Mouse (Mus musculus) neutrophil, adult 5-6 weeks (primary cell): ENCODE data around the gene Irf8. TPM values are rescaled to one million over a fixed set of nuclear protein-coding genes. Genes with fewer than 3 reads are reported as not detected.

ENCODE experiments used
- ATAC-seq: fragments of 151-379, 151-347 bp; 2 replicates; pipeline ENCODE4 v1.8.0; 2017; ENCODE audit warnings: mild to moderate bottlenecking, moderate TSS enrichment; ENCODE audit not compliant: insufficient number of reproducible peaks, poor library complexity, low FRiP score, severe bottlenecking; ENCODE audit errors: extremely low read depth
- total RNA-seq: library from RNA; stranded (forward); fragments of 200-1000 nt; gene quantifications from 2 replicates; pipeline ENCODE4 v1.2.3, GENCODE M21; 2017

Gene Irf8
- total RNA-seq, 1 experiment from 2014 or later, result 139 TPM

- peak; percentile 4; the same call in 1 of the 2 replicates for ATAC-seq
Observed at GRCm38 (mm10) chr8:120744448-120744847, 8.3 kb downstream of the Irf8 start.

GRCm38 (mm10) chr8:120745226-120745625, 9.1 kb downstream of the Irf8 start:
- ATAC-seq, result no peak

- peak; percentile 25; the same call in 1 of the 2 replicates for ATAC-seq
Observed at GRCm38 (mm10) chr8:120746007-120746701, 10.0 kb downstream of the Irf8 start.

GRCm38 (mm10) chr8:120747286-120747685, 11.1 kb downstream of the Irf8 start:
- peak; percentile 32 for ATAC-seq

GRCm38 (mm10) chr8:120750616-120751015, 14.5 kb downstream of the Irf8 start:
- ATAC-seq, result no peak

- no peak for ATAC-seq
Observed at GRCm38 (mm10) chr8:120751226-120752081, 15.3 kb downstream of the Irf8 start.

- no peak for ATAC-seq
Observed at GRCm38 (mm10) chr8:120752082-120752452, 15.9 kb downstream of the Irf8 start.

GRCm38 (mm10) chr8:120753476-120753875, 17.3 kb downstream of the Irf8 start:
- ATAC-seq, result no peak

GRCm38 (mm10) chr8:120755306-120756297, 19.4 kb downstream of the Irf8 start:
- no peak for ATAC-seq

GRCm38 (mm10) chr8:120758005-120758404, 21.8 kb downstream of the Irf8 start:
- ATAC-seq, result no peak

- ATAC-seq, result no peak
Observed at GRCm38 (mm10) chr8:120759847-120760246, 23.7 kb downstream of the Irf8 start.

- peak; percentile 28; the same call in 1 of the 2 replicates for ATAC-seq
Observed at GRCm38 (mm10) chr8:120760341-120761215, 24.4 kb downstream of the Irf8 start.

- no peak for ATAC-seq
Observed at GRCm38 (mm10) chr8:120763267-120763666, 27.1 kb downstream of the Irf8 start.

- no peak for ATAC-seq
Observed at GRCm38 (mm10) chr8:120764638-120765037, 28.5 kb downstream of the Irf8 start.

GRCm38 (mm10) chr8:120766622-120767021, 30.5 kb downstream of the Irf8 start:
- ATAC-seq, result no peak

GRCm38 (mm10) chr8:120768454-120769218, 32.5 kb downstream of the Irf8 start:
- no peak for ATAC-seq

GRCm38 (mm10) chr8:120777184-120777583, 41.0 kb downstream of the Irf8 start:
- ATAC-seq, result 0 out of 2 replicates have a peak, but pooled peaks have one; percentile 24
